ENCODE assay signal across 11 mouse cellular contexts in genomic region chr4:140218853-140219852, GRCm38 (mm10). TPM values are rescaled to one million over a fixed set of nuclear protein-coding genes. Genes with fewer than 3 reads are reported as not detected.
A peak's percentile ranks its signal among the peaks of the same experiment; 100 is the strongest.
DNase-seq lines count a peak whose midpoint lies in the region; ATAC-seq lines count a peak whose summit lies in the region.
"Had no signal": no experiment of that assay in that cellular context is flagged by ENCODE, and none has a peak within 500 bp of the region (broad histone marks: within the 10 kb centered on the region; RNA-seq: fewer than 3 reads in every experiment).

No protein-coding gene starts in this region.

- H3K4me3 ChIP-seq in hindbrain, embryonic 11.5 days (ENCODE audit: low read depth, low read length): no peak overlapping the region
- no peak overlapping the region for H3K4me3 ChIP-seq in neural tube, embryonic 11.5 days (ENCODE audit: low read depth, low read length)
- H3K4me3 ChIP-seq: stomach, embryonic 15.5 days had no signal

- DNase-seq in cerebellum, adult 9-10 months: peak; percentile 60
- DNase-seq in cerebellum, adult 8-10 months: no peak
- peak; percentile 72 for DNase-seq in embryo, embryonic 10.5 days (ENCODE audit: low spot score)
- peak; percentile 81 for DNase-seq in hindbrain, embryonic 11.5 days (ENCODE audit: low spot score)
- peak; percentile 75 for DNase-seq in neural tube, embryonic 11.5 days (ENCODE audit: low spot score)
- DNase-seq in kidney, postnatal 14 days: no peak
- DNase-seq in kidney, adult 8-10 months: no peak
- DNase-seq: gastrocnemius, postnatal 36 days; lung, postnatal 14 days had no signal

- 40% methylated on average over 17 of the region's 17 CpGs for WGBS in hindbrain, embryonic 11.5 days
- 58% methylated on average over 17 of the region's 17 CpGs for WGBS in neural tube, embryonic 11.5 days

- no peaks in the 10 kb centered on the region for H3K9me3 ChIP-seq in hindbrain, embryonic 11.5 days (ENCODE audit: control insufficient read depth, low read length)
- H3K9me3 ChIP-seq in neural tube, embryonic 11.5 days (ENCODE audit: control insufficient read depth, low read length): no peaks in the 10 kb centered on the region
- H3K9me3 ChIP-seq: stomach, embryonic 15.5 days had no signal

- peak; percentile 75 for ATAC-seq in hindbrain, embryonic 11.5 days (ENCODE audit: low FRiP score)
- peak; percentile 77 for ATAC-seq in neural tube, embryonic 11.5 days (ENCODE audit: insufficient read depth, low FRiP score, low TSS enrichment)
- no peak for ATAC-seq in megakaryocyte-erythroid progenitor cell, adult 5-6 weeks (replicated peaks; ENCODE audit: low FRiP score, low TSS enrichment, poor library complexity, severe bottlenecking)

- no peaks in the 10 kb centered on the region for H3K36me3 ChIP-seq in hindbrain, embryonic 11.5 days (ENCODE audit: control insufficient read depth, insufficient read depth, low read length)
- no peaks in the 10 kb centered on the region for H3K36me3 ChIP-seq in neural tube, embryonic 11.5 days (ENCODE audit: control insufficient read depth, insufficient read depth, low read length)
- H3K36me3 ChIP-seq: stomach, embryonic 15.5 days had no signal

- no peak overlapping the region for H3K4me2 ChIP-seq in hindbrain, embryonic 11.5 days (replicated peaks; ENCODE audit: low read depth, low read length)
- H3K4me2 ChIP-seq in neural tube, embryonic 11.5 days (ENCODE audit: low read depth): no peak overlapping the region
- H3K4me2 ChIP-seq: stomach, embryonic 15.5 days had no signal

- H3K4me1 ChIP-seq in hindbrain, embryonic 11.5 days (replicated peaks; ENCODE audit: control insufficient read depth, insufficient read depth, low read length): peaks cover 30% of the 10 kb centered on the region
- H3K4me1 ChIP-seq in neural tube, embryonic 11.5 days (ENCODE audit: control insufficient read depth, insufficient read depth, low read length): peaks cover 43% of the 10 kb centered on the region

- no peak overlapping the region; the same call in 1 of the 2 replicates for H3K9ac ChIP-seq in hindbrain, embryonic 11.5 days (ENCODE audit: low read depth, low read length)
- H3K9ac ChIP-seq in neural tube, embryonic 11.5 days (ENCODE audit: low read length): no peak overlapping the region
- H3K9ac ChIP-seq: stomach, embryonic 15.5 days had no signal

- H3K27ac ChIP-seq in hindbrain, embryonic 11.5 days (ENCODE audit: low read depth, low read length): peak overlapping the region; percentile 82
- H3K27ac ChIP-seq in neural tube, embryonic 11.5 days (ENCODE audit: low read depth, low read length): peak overlapping the region; percentile 82
- H3K27ac ChIP-seq: stomach, embryonic 15.5 days had no signal

- no peaks in the 10 kb centered on the region for H3K27me3 ChIP-seq in hindbrain, embryonic 11.5 days (ENCODE audit: control insufficient read depth, insufficient read depth, low read length)
- H3K27me3 ChIP-seq in neural tube, embryonic 11.5 days (ENCODE audit: control insufficient read depth, insufficient read depth, low read length): no peaks in the 10 kb centered on the region

RNA-seq across cellular contexts. Expression of gene Igsf21, which starts 27.4 kb away (rescaled TPM):
- 8.1 and 9.4 TPM in 2 replicates for polyA plus RNA-seq in hindbrain, embryonic 11.5 days (2014; fragmentation: Nextera tagmentation; extraction: Ambion mirVana)
- polyA plus RNA-seq in neural tube, embryonic 11.5 days (2014; fragmentation: Nextera tagmentation; extraction: Ambion mirVana): 12.4 and 12.9 TPM in 2 replicates
- not detected in 2 replicates for total RNA-seq in megakaryocyte-erythroid progenitor cell, adult 5-6 weeks (2014; fragmentation: Nextera tagmentation)
- total RNA-seq in megakaryocyte-erythroid progenitor cell, adult 5-6 weeks (2017): not detected in 2 replicates

Comparison
In these comparisons a context has a peak if more than half of its experiments do, and no peak if none do; other contexts are left out.
1. DNase-seq: peak in cerebellum, adult 9-10 months (single experiment), embryo, embryonic 10.5 days (single experiment), hindbrain, embryonic 11.5 days (single experiment) and neural tube, embryonic 11.5 days (single experiment); none in cerebellum, adult 8-10 months (single experiment), kidney, postnatal 14 days (single experiment) and kidney, adult 8-10 months (0 of 2).